Mouse (Mus musculus) forebrain, embryonic 11.5 days (tissue): Measurements from ENCODE around the gene Slc4a4. TPM values are rescaled to one million over a fixed set of nuclear protein-coding genes. Genes with fewer than 3 reads are reported as not detected.

ENCODE experiments used
- ATAC-seq: fragments of 200-750 bp; cut with Nextera tagmentation; replicated peaks from 2 replicates; pipeline ENCODE4 v1.8.0; 2017; ENCODE audit warnings: moderate TSS enrichment; ENCODE audit not compliant: low FRiP score
- DNase-seq: peaks from one replicate; pipeline ENCODE4 v3.0.0-alpha.2; 2017; ENCODE audit warnings: low spot score
- H3K27ac ChIP-seq: fragments of 300-500 bp; sonication (generic); 2 replicates; pipeline ENCODE4 v1.5.1; 2014; ENCODE audit warnings: low read depth, low read length
- H3K27me3 ChIP-seq: fragments of 300-500 bp; sonication (generic); 2 replicates; pipeline ENCODE4 v1.6.1; 2014; ENCODE audit warnings: mild to moderate bottlenecking, low read length, mixed read lengths; ENCODE audit not compliant: control insufficient read depth, insufficient read depth
- H3K36me3 ChIP-seq: fragments of 300-500 bp; sonication (generic); 2 replicates; pipeline ENCODE4 v1.6.1; 2014; ENCODE audit warnings: mild to moderate bottlenecking, low read length, moderate library complexity, mixed read lengths; ENCODE audit not compliant: control insufficient read depth, insufficient read depth
- H3K4me1 ChIP-seq: fragments of 300-500 bp; sonication (generic); replicated peaks from 2 replicates; pipeline ENCODE4 v1.6.1; 2014; ENCODE audit warnings: low read length, mixed read lengths; ENCODE audit not compliant: control insufficient read depth, insufficient read depth
- H3K4me2 ChIP-seq: fragments of 300-500 bp; sonication (generic); 2 replicates; pipeline ENCODE4 v1.6.1; 2014; ENCODE audit warnings: low read depth, mild to moderate bottlenecking, low read length, moderate library complexity, mixed read lengths; ENCODE audit not compliant: severe bottlenecking
- H3K4me3 ChIP-seq: fragments of 300-500 bp; sonication (generic); 2 replicates; pipeline ENCODE4 v1.5.1; 2014; ENCODE audit warnings: low read depth, low read length
- H3K9ac ChIP-seq: fragments of 300-500 bp; sonication (generic); 2 replicates; pipeline ENCODE4 v1.6.1; 2014; ENCODE audit warnings: low read length
- H3K9me3 ChIP-seq: fragments of 300-500 bp; sonication (generic); 2 replicates; pipeline ENCODE4 v1.6.1; 2016; ENCODE audit warnings: low read length, mixed read lengths; ENCODE audit not compliant: control insufficient read depth
- WGBS: fragments of 180-500 bp; shearing (Covaris S2); extraction: QIAGEN DNeasy Blood & Tissue Kit; methylation state at CpG from one replicate; pipeline ENCODE4 v1.1.7; 2014; 5-methylcytosine and 5-hydroxymethylcytosine counted together
- polyA plus RNA-seq: library from polyadenylated mRNA; unstranded; fragments of >200 nt; fragmentation: Nextera tagmentation; extraction: Ambion mirVana; gene quantifications from 2 replicates; pipeline ENCODE4 v1.2.1, GENCODE M21; 2014

Slc4a4 gene
- polyA plus RNA-seq, 1 experiment from 2014 or later, result 3.1 TPM

GRCm38 (mm10) chr5:89040814-89041213 lies 154.2 kb downstream of the Slc4a4 start:
- Histone ChIP-seq H3K4me1 (no peaks in the 10 kb centered on the region), H3K27me3 (no peaks in the 10 kb centered on the region), H3K9me3 (no peaks in the 10 kb centered on the region), H3K36me3 (no peaks in the 10 kb centered on the region), H3K4me2 (no peak overlapping the region), H3K9ac (no peak overlapping the region), H3K4me3 (no peak overlapping the region), H3K27ac (no peak overlapping the region)
- WGBS, result 92% methylated on average over 3 of the region's 3 CpGs
- DNase-seq (no peak), ATAC-seq (no peak)

- Histone ChIP-seq H3K36me3 (no peaks in the 10 kb centered on the region), H3K9me3 (no peaks in the 10 kb centered on the region), H3K4me2 (no peak overlapping the region), H3K27me3 (no peaks in the 10 kb centered on the region), H3K4me1 (no peaks in the 10 kb centered on the region), H3K9ac (no peak overlapping the region), H3K4me3 (no peak overlapping the region), H3K27ac (no peak overlapping the region)
- DNase-seq (no peak), ATAC-seq (no peak)
- WGBS, result 70% methylated on average over 5 of the region's 5 CpGs
These were observed 157.2 kb downstream of the Slc4a4 start for GRCm38 (mm10) chr5:89043846-89044245.

- no peak overlapping the region for H3K4me2 ChIP-seq
- no peak overlapping the region for H3K27ac ChIP-seq
- no peaks in the 10 kb centered on the region for H3K36me3 ChIP-seq
- ATAC-seq, result no peak
- no peaks in the 10 kb centered on the region for H3K4me1 ChIP-seq
- WGBS, result 87% methylated on average over 5 of the region's 5 CpGs
- H3K4me3 ChIP-seq, result no peak overlapping the region
- H3K9ac ChIP-seq, result no peak overlapping the region
- no peaks in the 10 kb centered on the region for H3K9me3 ChIP-seq
- no peaks in the 10 kb centered on the region for H3K27me3 ChIP-seq
- DNase-seq, result no peak
These were observed 158.2 kb downstream of the Slc4a4 start for GRCm38 (mm10) chr5:89044801-89045200.

- 84% methylated on average over 5 of the region's 5 CpGs for WGBS
- no peak overlapping the region for H3K9ac ChIP-seq
- H3K4me2 ChIP-seq, result no peak overlapping the region
- H3K9me3 ChIP-seq, result no peaks in the 10 kb centered on the region
- H3K27me3 ChIP-seq, result no peaks in the 10 kb centered on the region
- H3K4me3 ChIP-seq, result no peak overlapping the region
- DNase-seq, result no peak
- no peaks in the 10 kb centered on the region for H3K36me3 ChIP-seq
- H3K4me1 ChIP-seq, result no peaks in the 10 kb centered on the region
- H3K27ac ChIP-seq, result no peak overlapping the region
- ATAC-seq, result no peak
These were observed 165.0 kb downstream of the Slc4a4 start for GRCm38 (mm10) chr5:89051577-89051976.

- H3K36me3 ChIP-seq, result no peaks in the 10 kb centered on the region
- H3K4me2 ChIP-seq, result no peak overlapping the region
- H3K27ac ChIP-seq, result no peak overlapping the region
- WGBS, result 97% methylated on average over 5 of the region's 5 CpGs
- no peak overlapping the region for H3K4me3 ChIP-seq
- H3K27me3 ChIP-seq, result no peaks in the 10 kb centered on the region
- H3K4me1 ChIP-seq, result no peaks in the 10 kb centered on the region
- no peak for ATAC-seq
- H3K9me3 ChIP-seq, result no peaks in the 10 kb centered on the region
- H3K9ac ChIP-seq, result no peak overlapping the region
- DNase-seq, result no peak
These were observed 165.6 kb downstream of the Slc4a4 start for GRCm38 (mm10) chr5:89052230-89052629.

- no peak overlapping the region for H3K27ac ChIP-seq
- no peak overlapping the region for H3K4me3 ChIP-seq
- DNase-seq (no peak), ATAC-seq (no peak)
- no peaks in the 10 kb centered on the region for H3K4me1 ChIP-seq
- H3K27me3 ChIP-seq, result no peaks in the 10 kb centered on the region
- H3K4me2 ChIP-seq, result no peak overlapping the region
- no peaks in the 10 kb centered on the region for H3K9me3 ChIP-seq
- H3K36me3 ChIP-seq, result no peaks in the 10 kb centered on the region
- no peak overlapping the region for H3K9ac ChIP-seq
- 87% methylated on average over 3 of the region's 3 CpGs for WGBS
These were observed 169.0 kb downstream of the Slc4a4 start for GRCm38 (mm10) chr5:89055656-89056055.

- DNase-seq (no peak), ATAC-seq (no peak)
- Histone ChIP-seq H3K4me2 (no peak overlapping the region), H3K9ac (no peak overlapping the region), H3K27ac (no peak overlapping the region), H3K9me3 (no peaks in the 10 kb centered on the region), H3K27me3 (no peaks in the 10 kb centered on the region), H3K36me3 (no peaks in the 10 kb centered on the region), H3K4me3 (no peak overlapping the region), H3K4me1 (no peaks in the 10 kb centered on the region)
- 91% methylated on average over 2 of the region's 2 CpGs for WGBS
These were observed 169.8 kb downstream of the Slc4a4 start for GRCm38 (mm10) chr5:89056370-89056769.

- Histone ChIP-seq H3K27ac (no peak overlapping the region), H3K4me2 (no peak overlapping the region), H3K27me3 (no peaks in the 10 kb centered on the region), H3K4me3 (no peak overlapping the region), H3K4me1 (no peaks in the 10 kb centered on the region), H3K9me3 (no peaks in the 10 kb centered on the region), H3K9ac (no peak overlapping the region), H3K36me3 (no peaks in the 10 kb centered on the region)
- ATAC-seq (no peak), DNase-seq (no peak)
- 87% methylated on average over 9 of the region's 9 CpGs for WGBS
These were observed 174.5 kb downstream of the Slc4a4 start for GRCm38 (mm10) chr5:89061097-89061496.

GRCm38 (mm10) chr5:89062286-89062685 lies 175.7 kb downstream of the Slc4a4 start:
- Histone ChIP-seq H3K9ac (no peak overlapping the region), H3K9me3 (no peaks in the 10 kb centered on the region), H3K27me3 (no peaks in the 10 kb centered on the region), H3K4me2 (no peak overlapping the region), H3K4me1 (no peaks in the 10 kb centered on the region), H3K27ac (no peak overlapping the region), H3K4me3 (no peak overlapping the region), H3K36me3 (no peaks in the 10 kb centered on the region)
- DNase-seq (no peak), ATAC-seq (no peak)
- WGBS, result 83% methylated on average over 5 of the region's 5 CpGs
